Mouse (Mus musculus): ENCODE measurements at regions not wholly inside any gene's neighbourhood (a gene's known extent, or its start where the extent isn't known, plus 50 kb on each side); places are given as distances from the start of the nearest gene placed in this dataset.

GRCm38 (mm10) chr9:68239121-68239520 is 398.9 kb downstream of the Vps13c start:
- DNase-seq (ENCODE audit: low spot score in 2 of 2) = no peak
- intact Hi-C loops (cut with DNase I) = loop anchor here (10.0 kb wide), 1 partner anchor 416 kb away; the partner anchor contains the start of gene Rora

DNA sequence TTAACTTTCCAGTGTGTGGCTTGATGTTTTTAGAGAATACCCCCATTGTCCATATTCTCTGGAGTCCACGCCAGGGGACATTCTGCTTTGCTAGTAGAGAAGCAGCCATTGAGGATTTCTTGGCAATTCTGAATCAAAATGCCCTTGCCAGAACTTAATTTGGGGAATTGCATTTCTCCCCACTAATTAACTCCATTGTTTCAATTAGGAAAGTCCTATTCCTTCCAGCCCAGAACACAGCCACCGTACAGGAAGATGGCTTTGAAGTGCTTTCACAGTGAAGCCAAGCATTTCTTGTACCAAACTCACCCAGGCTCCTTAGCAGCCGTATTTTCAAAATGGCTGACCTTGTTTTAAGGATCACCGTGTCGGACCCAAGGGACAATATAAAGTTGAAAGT is 399.4 kb downstream of the Vps13c start:
- intact Hi-C loops (cut with DNase I) = loop anchor here (10.0 kb wide), 1 partner anchor 415 kb away; the partner anchor contains the start of gene Rora
- peak; percentile 21 to 45 for DNase-seq (ENCODE audit: low spot score in 2 of 2)

DNA sequence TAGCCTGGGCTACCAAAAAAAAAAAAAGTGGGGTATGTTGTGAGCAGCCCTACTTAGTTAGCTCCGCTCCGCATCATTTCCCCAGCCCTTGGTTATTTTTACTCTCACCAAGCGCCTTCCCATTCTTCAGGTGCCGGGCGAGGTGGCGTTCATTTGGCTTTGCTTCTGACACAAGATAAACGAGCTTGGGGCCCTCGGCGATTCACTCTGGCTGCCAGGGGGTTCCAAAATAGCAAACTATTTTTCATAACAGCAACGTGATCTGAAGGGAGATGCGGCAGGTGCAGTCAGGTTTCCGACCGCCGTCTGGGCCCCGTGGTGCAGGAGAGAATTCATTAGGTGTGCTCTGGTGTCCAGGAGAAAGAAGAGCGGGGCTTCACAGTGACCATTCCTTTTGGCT is 403.6 kb upstream of the Rora start:
- no peak for DNase-seq (ENCODE audit: low spot score in 2 of 2)
- intact Hi-C loops (cut with DNase I) = no loop called here

GRCm38 (mm10) chr9:68254218-68254617 is 399.4 kb upstream of the Rora start:
- DNase-seq (ENCODE audit: low spot score in 2 of 2) = no peak
- intact Hi-C loops (cut with DNase I) = no loop called here

- intact Hi-C loops (cut with DNase I) = no loop called here
- peak; percentile 7 to 8 for DNase-seq (ENCODE audit: low spot score in 2 of 2)
These were observed 385.0 kb upstream of the Rora start for GRCm38 (mm10) chr9:68268551-68268950.

- DNase-seq (ENCODE audit: low spot score in 2 of 2) = peak; percentile 12 to 39
- intact Hi-C loops (cut with DNase I) = no loop called here
These were observed 351.2 kb upstream of the Rora start for GRCm38 (mm10) chr9:68302232-68302925.

DNA sequence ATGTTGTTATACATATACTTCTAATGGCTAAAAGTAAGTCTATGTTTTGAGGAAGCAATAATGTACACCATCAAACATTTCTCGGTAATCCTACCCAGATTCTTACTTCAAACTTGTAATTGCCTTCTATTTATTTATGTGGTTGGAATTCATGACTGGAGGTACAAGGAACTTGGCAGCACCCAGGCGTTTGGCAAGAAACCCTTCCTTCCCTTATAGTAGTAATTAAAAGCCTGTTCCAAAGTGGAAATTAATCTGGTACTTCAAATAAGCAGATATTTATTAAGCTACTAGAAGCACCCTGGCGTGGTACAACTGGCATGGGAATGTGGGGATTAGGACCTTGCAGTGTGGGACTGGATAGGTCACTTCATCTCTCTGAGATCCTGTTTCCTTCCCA is 322.9 kb upstream of the Rora start:
- intact Hi-C loops (cut with DNase I) = no loop called here

DNA sequence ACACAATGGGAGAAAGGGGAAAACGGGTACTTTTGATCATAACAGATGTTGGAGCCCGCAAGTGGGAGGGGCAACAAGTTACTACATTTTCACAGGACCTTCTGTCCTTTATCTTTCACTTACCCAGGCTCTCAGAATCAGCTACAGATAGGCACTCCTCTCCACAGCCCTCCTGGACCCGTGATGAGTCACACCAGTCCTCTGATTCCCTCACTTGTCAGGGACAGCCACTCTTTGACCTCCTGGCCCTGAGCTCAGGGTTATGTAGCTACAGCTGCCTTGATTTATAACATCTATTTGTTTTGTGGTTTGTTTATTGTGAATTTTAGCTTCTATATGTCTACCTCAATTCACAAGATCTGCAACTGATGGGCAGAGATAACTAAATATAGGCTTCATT is 312.7 kb upstream of the Rora start:
- intact Hi-C loops (cut with DNase I) = no loop called here
- no peak for DNase-seq (ENCODE audit: low spot score in 2 of 2)

More for the DNA sequence above, 322.9 kb upstream of the Rora start:
- no peak for DNase-seq (ENCODE audit: low spot score in 2 of 2)

- DNase-seq (ENCODE audit: low spot score in 2 of 2) = no peak
- intact Hi-C loops (cut with DNase I) = no loop called here
These were observed 312.1 kb upstream of the Rora start for GRCm38 (mm10) chr9:68341511-68341910.

- intact Hi-C loops (cut with DNase I) = no loop called here
- peak; percentile 42 to 72 for DNase-seq (ENCODE audit: low spot score in 2 of 2)
These were observed 306.2 kb upstream of the Rora start for GRCm38 (mm10) chr9:68347426-68347825.

DNA sequence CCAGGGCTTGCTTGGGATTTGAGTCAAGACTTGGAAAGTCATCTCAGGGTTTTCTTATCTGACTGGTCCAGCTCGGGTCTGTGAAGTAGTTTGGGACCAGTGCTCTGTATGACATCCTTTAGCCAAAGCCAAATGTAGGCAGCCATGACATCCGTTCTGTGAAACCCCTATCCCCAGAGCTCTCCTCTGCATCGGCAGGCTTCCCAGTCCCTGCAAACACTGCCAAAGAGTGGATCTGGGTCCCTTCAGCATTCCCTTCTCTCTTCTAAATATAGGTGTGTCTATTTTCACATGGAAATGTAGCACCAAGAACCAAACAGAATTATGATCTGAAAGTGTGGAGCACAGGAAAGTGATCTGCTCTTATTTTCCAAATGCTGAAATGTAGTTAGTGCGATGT is 302.1 kb upstream of the Rora start:
- intact Hi-C loops (cut with DNase I) = no loop called here
- DNase-seq (ENCODE audit: low spot score in 2 of 2) = no peak

- DNase-seq (ENCODE audit: low spot score in 2 of 2) = peak; percentile 32 to 66
- intact Hi-C loops (cut with DNase I) = no loop called here
These were observed 299.1 kb upstream of the Rora start for GRCm38 (mm10) chr9:68354470-68354869.

- intact Hi-C loops (cut with DNase I) = no loop called here
These were observed 297.5 kb upstream of the Rora start for GRCm38 (mm10) chr9:68356078-68356477.

GRCm38 (mm10) chr9:68357231-68357630 is 296.4 kb upstream of the Rora start:
- intact Hi-C loops (cut with DNase I) = no loop called here
- DNase-seq (ENCODE audit: low spot score in 2 of 2) = peak; percentile 13 to 23

More at GRCm38 (mm10) chr9:68356078-68356477, 297.5 kb upstream of the Rora start:
- no peak for DNase-seq (ENCODE audit: low spot score in 2 of 2)

- intact Hi-C loops (cut with DNase I) = no loop called here
- DNase-seq (ENCODE audit: low spot score in 2 of 2) = no peak
These were observed 286.6 kb upstream of the Rora start for GRCm38 (mm10) chr9:68366973-68367372.

DNA sequence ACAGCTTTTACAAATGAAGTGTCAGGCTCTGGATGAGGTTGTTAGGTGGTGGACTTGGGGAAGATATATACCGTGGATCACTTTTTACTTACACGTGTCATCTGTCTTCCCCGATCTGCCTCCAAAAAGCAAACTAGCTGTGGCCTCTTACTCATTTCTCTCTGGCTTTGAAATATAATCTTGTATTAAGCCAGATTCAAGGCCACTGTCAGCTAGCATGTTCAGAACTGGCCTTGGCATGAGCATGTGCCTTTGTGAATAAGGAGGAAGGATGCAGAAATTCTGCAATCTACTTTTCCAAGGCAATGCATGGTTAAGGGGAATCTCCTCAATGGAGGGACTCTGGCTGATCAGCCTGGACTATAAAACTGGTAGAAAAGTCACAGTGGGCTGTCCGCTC is 286.0 kb upstream of the Rora start:
- intact Hi-C loops (cut with DNase I) = no loop called here
- DNase-seq (ENCODE audit: low spot score in 2 of 2) = no peak

DNA sequence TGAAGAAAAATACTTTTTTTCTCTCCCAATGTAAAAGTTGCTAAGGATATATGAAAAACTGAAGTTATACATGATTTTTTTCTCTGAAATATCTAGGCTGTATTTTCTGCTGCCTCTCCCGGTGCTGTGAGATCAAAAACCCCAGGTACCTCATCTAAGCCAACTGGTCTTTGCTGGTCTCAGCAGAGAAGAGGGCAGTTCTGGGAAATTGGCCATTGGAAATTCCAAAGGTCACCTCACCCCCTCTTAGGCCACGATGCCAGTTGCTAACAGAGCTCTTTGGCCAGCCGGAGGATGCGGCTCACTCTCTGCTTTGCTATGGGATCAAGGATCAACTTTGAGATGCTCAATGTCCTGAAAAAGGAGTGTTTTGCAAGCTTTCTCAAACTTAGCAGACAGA is 280.9 kb upstream of the Rora start:
- no peak for DNase-seq (ENCODE audit: low spot score in 2 of 2)
- intact Hi-C loops (cut with DNase I) = no loop called here

DNA sequence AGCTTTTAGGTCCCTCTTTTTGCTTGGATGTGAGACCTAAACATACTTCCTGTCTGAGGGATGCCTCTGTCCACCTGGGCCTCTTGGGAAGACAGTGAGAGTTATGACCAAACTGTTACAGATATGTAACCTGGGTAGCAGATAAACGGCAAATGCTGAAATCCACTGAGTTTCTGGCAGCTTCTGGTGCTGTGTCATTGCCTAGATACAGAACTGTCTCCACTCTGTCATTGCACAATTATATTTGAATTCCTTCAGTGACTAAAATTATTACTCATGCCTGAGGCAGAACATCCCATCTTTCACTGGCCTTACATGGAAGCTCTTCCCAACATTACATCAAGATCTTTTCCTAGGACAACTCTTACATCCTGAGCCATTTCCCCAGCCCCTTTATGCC is 277.4 kb upstream of the Rora start:
- intact Hi-C loops (cut with DNase I) = no loop called here
- DNase-seq (ENCODE audit: low spot score in 2 of 2) = no peak

- no peak for DNase-seq (ENCODE audit: low spot score in 2 of 2)
- intact Hi-C loops (cut with DNase I) = no loop called here
These were observed 271.7 kb upstream of the Rora start for GRCm38 (mm10) chr9:68381871-68382270.

DNA sequence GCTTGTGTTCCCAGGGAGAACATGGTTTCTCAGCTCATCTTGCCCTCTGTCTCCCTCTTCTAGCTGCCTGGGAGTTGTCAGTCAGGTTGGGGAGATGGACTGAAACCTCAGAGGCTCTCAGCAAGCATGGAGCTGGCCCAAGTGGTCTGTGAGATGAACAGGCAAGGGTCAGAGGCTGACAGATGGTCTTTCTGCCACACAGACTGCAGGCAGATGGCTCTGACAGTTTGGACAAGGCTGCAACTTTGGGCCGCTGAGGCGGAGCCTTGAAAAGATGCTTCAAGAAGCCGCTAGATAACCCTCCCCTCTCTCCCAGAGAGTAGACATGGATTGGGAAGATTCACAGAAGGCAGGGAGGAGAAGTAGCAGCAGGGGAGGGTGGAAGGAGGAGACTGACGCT is 252.7 kb upstream of the Rora start:
- peak; percentile 4 to 10 for DNase-seq (ENCODE audit: low spot score in 2 of 2)
- intact Hi-C loops (cut with DNase I) = no loop called here

- intact Hi-C loops (cut with DNase I) = no loop called here
- DNase-seq (ENCODE audit: low spot score in 2 of 2) = peak; percentile 26 to 53
These were observed 251.3 kb upstream of the Rora start for GRCm38 (mm10) chr9:68402176-68402845.

Data from left cerebral cortex, postnatal 14 days (tissue).